Mouse (Mus musculus) limb, embryonic 14.5 days (tissue): ENCODE data around the gene Fchsd2. TPM values are rescaled to one million over a fixed set of nuclear protein-coding genes. Genes with fewer than 3 reads are reported as not detected.

ENCODE experiments used
- ATAC-seq: fragments of 200-750 bp; cut with Nextera tagmentation; 2 replicates; pipeline ENCODE4 v1.8.0; 2017; ENCODE audit warnings: low read depth, moderate number of reproducible peaks, moderate TSS enrichment; ENCODE audit not compliant: low FRiP score
- DNase-seq: peaks from one replicate; pipeline ENCODE4 v3.0.0-alpha.2; 2015; ENCODE audit warnings: low spot score
- H3K27ac ChIP-seq: fragments of 300-500 bp; sonication (generic); replicated peaks from 2 replicates; pipeline ENCODE4 v1.5.1; 2014; ENCODE audit warnings: low read depth, mild to moderate bottlenecking, low read length, moderate library complexity, mixed read lengths
- H3K27me3 ChIP-seq: fragments of 300-500 bp; sonication (generic); 2 replicates; pipeline ENCODE4 v1.6.1; 2014; ENCODE audit warnings: low read length, mixed read lengths; ENCODE audit not compliant: control insufficient read depth, insufficient read depth
- H3K36me3 ChIP-seq: fragments of 300-500 bp; sonication (generic); 2 replicates; pipeline ENCODE4 v1.6.1; 2014; ENCODE audit warnings: mild to moderate bottlenecking, low read length, moderate library complexity, mixed read lengths; ENCODE audit not compliant: control insufficient read depth, insufficient read depth
- H3K4me1 ChIP-seq: fragments of 300-500 bp; sonication (generic); 2 replicates; pipeline ENCODE4 v1.6.1; 2014; ENCODE audit warnings: antibody characterized with exemption, low read length, mixed read lengths; ENCODE audit not compliant: control insufficient read depth, insufficient read depth
- H3K4me2 ChIP-seq: fragments of 300-500 bp; sonication (generic); replicated peaks from 2 replicates; pipeline ENCODE4 v1.6.1; 2014; ENCODE audit warnings: low read depth, mild to moderate bottlenecking, low read length, moderate library complexity; ENCODE audit not compliant: severe bottlenecking
- H3K4me3 ChIP-seq: fragments of 300-500 bp; sonication (generic); replicated peaks from 2 replicates; pipeline ENCODE4 v1.5.1; 2014; ENCODE audit warnings: low read length
- H3K9ac ChIP-seq: fragments of 300-500 bp; sonication (generic); 2 replicates; pipeline ENCODE4 v1.6.1; 2014; ENCODE audit warnings: mild to moderate bottlenecking, low read depth, low read length, moderate library complexity; ENCODE audit not compliant: severe bottlenecking
- H3K9me3 ChIP-seq: fragments of 300-500 bp; sonication (generic); 2 replicates; pipeline ENCODE4 v1.6.1; 2016; ENCODE audit warnings: low read length; ENCODE audit not compliant: control insufficient read depth
- POLR2A ChIP-seq: fragments of 200-500 bp; IDR thresholded peaks from 2 replicates; pipeline ENCODE4 v1.8.0; 2012; ENCODE audit warnings: inconsistent platforms, mild to moderate bottlenecking, moderate library complexity, borderline replicate concordance; ENCODE audit not compliant: insufficient read depth, insufficient read length; ENCODE audit errors: extremely low read depth
- WGBS: fragments of 180-500 bp; shearing (Covaris S2); extraction: QIAGEN DNeasy Blood & Tissue Kit; methylation state at CpG from one replicate; pipeline ENCODE4 v1.1.7; 2014; 5-methylcytosine and 5-hydroxymethylcytosine counted together
- polyA plus RNA-seq, 2 experiments: library from polyadenylated mRNA; depleted of rRNA in 1 of 2; stranded (reverse) in 1 of 2; unstranded in 1 of 2; fragments of >200 nt; fragmentation: Nextera tagmentation in 1 of 2; extraction: Ambion mirVana in 1 of 2; gene quantifications; 2 replicates each; pipeline versions ENCODE4 v1.2.1 to v1.2.3; 2012 to 2014

Fchsd2 gene
- polyA plus RNA-seq, 2 experiments, result 19.9 to 21.9 TPM

GRCm38 (mm10) chr7:101314396-101314795 lies 221.7 kb downstream of the Fchsd2 start:
- H3K36me3 ChIP-seq, result no peaks in the 10 kb centered on the region
- H3K27ac ChIP-seq, result no peak overlapping the region
- no peaks in the 10 kb centered on the region; the same call in 1 of the 2 replicates for H3K27me3 ChIP-seq
- WGBS, result 71% methylated on average over 5 of the region's 5 CpGs
- DNase-seq, result no peak
- TF ChIP-seq POLR2A, result no peak
- H3K9me3 ChIP-seq, result no peaks in the 10 kb centered on the region
- no peak for ATAC-seq
- H3K4me3 ChIP-seq, result no peak overlapping the region
- peaks cover 4% of the 10 kb centered on the region; the same call in 1 of the 2 replicates for H3K4me1 ChIP-seq
- H3K4me2 ChIP-seq, result no peak overlapping the region
- H3K9ac ChIP-seq, result no peak overlapping the region

- H3K4me3 ChIP-seq, result no peak overlapping the region
- no peak overlapping the region for H3K9ac ChIP-seq
- H3K27me3 ChIP-seq, result no peaks in the 10 kb centered on the region; the same call in 1 of the 2 replicates
- no peak overlapping the region for H3K27ac ChIP-seq
- peaks cover 6% of the 10 kb centered on the region; the same call in 1 of the 2 replicates for H3K4me1 ChIP-seq
- H3K36me3 ChIP-seq, result no peaks in the 10 kb centered on the region
- no peak for TF ChIP-seq POLR2A
- H3K9me3 ChIP-seq, result no peaks in the 10 kb centered on the region
- ATAC-seq (no peak), DNase-seq (no peak)
- no peak overlapping the region for H3K4me2 ChIP-seq
These were observed 223.0 kb downstream of the Fchsd2 start for GRCm38 (mm10) chr7:101315699-101316098.

- no peaks in the 10 kb centered on the region; the same call in 1 of the 2 replicates for H3K27me3 ChIP-seq
- H3K4me2 ChIP-seq, result no peak overlapping the region
- WGBS, result 64% methylated on average over 6 of the region's 6 CpGs
- H3K9me3 ChIP-seq, result no peaks in the 10 kb centered on the region
- no peak for TF ChIP-seq POLR2A
- H3K9ac ChIP-seq, result no peak overlapping the region
- H3K27ac ChIP-seq, result no peak overlapping the region
- DNase-seq (no peak), ATAC-seq (no peak)
- H3K4me1 ChIP-seq, result peaks cover 7% of the 10 kb centered on the region; the same call in 1 of the 2 replicates
- no peaks in the 10 kb centered on the region for H3K36me3 ChIP-seq
- H3K4me3 ChIP-seq, result no peak overlapping the region
These were observed 223.9 kb downstream of the Fchsd2 start for GRCm38 (mm10) chr7:101316591-101317001.

- TF ChIP-seq POLR2A, result no peak
- Histone ChIP-seq H3K9me3 (no peaks in the 10 kb centered on the region), H3K4me1 (peaks cover 7% of the 10 kb centered on the region; the same call in 1 of the 2 replicates), H3K4me2 (no peak within 1 kb of the TSS), H3K27ac (no peak within 1 kb of the TSS), H3K27me3 (no peaks in the 10 kb centered on the region; the same call in 1 of the 2 replicates), H3K9ac (no peak within 1 kb of the TSS), H3K4me3 (no peak within 1 kb of the TSS), H3K36me3 (no peaks in the 10 kb centered on the region)
- 78% methylated on average over 3 of the region's 3 CpGs for WGBS
- ATAC-seq (no peak), DNase-seq (no peak)
These were observed 224.4 kb downstream of the Fchsd2 start, which contains the start of gene Stard10 for GRCm38 (mm10) chr7:101317014-101317413. TSS of gene Stard10 (plus strand) at chr7:101317086.

GRCm38 (mm10) chr7:101318848-101319247 lies 226.2 kb downstream of the Fchsd2 start:
- no peak for TF ChIP-seq POLR2A
- DNase-seq, result no peak
- Histone ChIP-seq H3K9ac (no peak overlapping the region), H3K9me3 (no peaks in the 10 kb centered on the region), H3K4me2 (no peak overlapping the region), H3K27me3 (no peaks in the 10 kb centered on the region; the same call in 1 of the 2 replicates), H3K36me3 (no peaks in the 10 kb centered on the region), H3K4me1 (peaks cover 7% of the 10 kb centered on the region; the same call in 1 of the 2 replicates), H3K27ac (no peak overlapping the region), H3K4me3 (no peak overlapping the region)
- WGBS, result 73% methylated on average over 4 of the region's 4 CpGs
- no peak for ATAC-seq

- no peak overlapping the region for H3K9ac ChIP-seq
- peaks cover 7% of the 10 kb centered on the region; the same call in 1 of the 2 replicates for H3K4me1 ChIP-seq
- no peak for DNase-seq
- ATAC-seq, result no peak
- WGBS, result 80% methylated on average over 1 of the region's 1 CpGs
- H3K27ac ChIP-seq, result no peak overlapping the region
- no peaks in the 10 kb centered on the region for H3K9me3 ChIP-seq
- TF ChIP-seq POLR2A, result no peak
- no peak overlapping the region for H3K4me2 ChIP-seq
- no peaks in the 10 kb centered on the region; the same call in 1 of the 2 replicates for H3K27me3 ChIP-seq
- no peaks in the 10 kb centered on the region for H3K36me3 ChIP-seq
- H3K4me3 ChIP-seq, result no peak overlapping the region
These were observed 227.1 kb downstream of the Fchsd2 start for GRCm38 (mm10) chr7:101319796-101320195.
